Mouse (Mus musculus) neural tube, embryonic 10.5 days (tissue): ENCODE data around the gene Gm4981.
"Not testable (repeated sequence)": the region's sequence is repeated elsewhere in the genome, so short reads cannot be mapped to it uniquely, and the experiment has no call there.

Experiments used
- DNase-seq: peaks from one replicate; pipeline ENCODE4 v3.0.0-alpha.2; 2017; ENCODE audit warnings: low spot score; ENCODE audit errors: extremely low spot score

Gene Gm4981

DNA sequence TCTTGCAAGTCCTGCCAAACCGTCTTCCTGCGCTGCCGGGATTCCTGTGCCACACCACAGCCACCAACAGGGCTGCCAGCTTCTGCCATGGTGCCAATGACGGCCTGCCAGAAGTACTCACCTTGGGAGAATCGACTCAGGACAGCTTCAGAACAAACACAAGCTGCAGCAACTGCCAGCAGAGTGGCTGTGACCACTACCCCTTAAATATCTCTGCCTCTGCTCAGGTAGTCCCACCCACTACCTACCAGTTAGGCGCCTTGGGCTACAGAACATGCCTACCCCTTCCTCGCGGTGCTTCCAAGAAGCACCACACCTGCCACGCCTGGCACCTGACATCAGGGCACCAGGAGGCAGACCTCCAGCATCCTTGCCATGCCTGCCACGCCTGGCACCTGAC lies at the start of gene Gm4981:
Gene Gm4981, minus strand, starts transcription at position 89 of the 400 bp plus-strand sequence.
- no peak for DNase-seq

DNA sequence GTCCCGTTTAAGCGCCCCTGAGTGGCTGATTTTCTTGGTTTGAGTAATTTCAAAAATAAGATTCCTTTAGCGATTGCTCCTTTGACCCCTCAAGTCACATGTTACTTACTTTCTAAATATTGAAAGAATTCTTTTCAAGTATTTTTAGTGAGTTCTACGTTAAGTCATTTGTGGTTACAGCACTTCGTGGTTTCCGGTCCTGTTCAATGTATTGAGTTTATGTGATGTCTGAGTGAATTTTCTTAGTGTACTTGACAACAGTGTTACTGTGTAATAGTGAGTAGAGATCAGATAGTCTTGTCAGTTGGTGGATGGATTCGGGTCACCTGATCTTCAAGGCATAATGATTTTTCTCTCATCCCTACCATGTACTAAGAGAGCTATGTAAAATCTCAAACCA lies 45.7 kb upstream of the Gm4981 start:
- no peak for DNase-seq

DNA sequence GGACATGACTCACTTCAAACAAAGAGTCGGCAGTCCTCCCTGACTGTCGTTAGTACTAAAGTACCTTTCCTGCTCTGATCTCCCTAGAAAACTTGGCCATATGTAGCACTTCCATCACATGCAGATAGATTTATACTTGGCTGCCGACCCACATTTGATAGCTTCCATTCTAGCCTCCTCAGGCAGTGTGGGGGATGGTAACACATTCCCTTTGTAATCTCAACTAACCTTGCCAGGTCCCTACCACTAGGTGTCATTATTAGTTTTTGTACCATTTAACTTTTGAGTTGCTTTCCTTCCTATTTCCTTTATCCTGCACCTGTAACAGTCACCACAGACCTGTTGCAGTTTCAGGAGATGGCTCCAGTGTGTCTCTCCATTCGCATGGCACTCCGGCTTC lies 22.0 kb upstream of the Gm4981 start:
- no peak for DNase-seq

DNA sequence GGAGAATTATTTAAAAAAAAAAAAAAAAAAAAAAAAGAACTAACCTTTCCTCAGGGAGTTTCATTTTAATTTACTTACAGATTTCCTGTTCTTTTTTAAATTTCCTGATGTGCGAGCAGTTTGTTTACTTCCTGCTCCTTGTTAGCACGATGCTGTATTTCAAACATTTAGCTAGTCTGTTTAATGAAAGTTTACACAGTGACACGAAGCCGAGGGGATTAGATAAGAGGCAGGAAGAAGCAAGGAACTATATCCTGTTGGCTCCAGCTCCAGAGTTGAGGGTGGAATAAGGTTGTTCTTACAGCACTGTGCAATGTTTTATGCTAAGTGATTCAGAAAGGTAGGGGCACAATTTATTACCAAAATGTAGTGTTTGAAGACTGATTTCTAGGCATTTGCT lies 19.5 kb upstream of the Gm4981 start:
- no peak for DNase-seq

DNA sequence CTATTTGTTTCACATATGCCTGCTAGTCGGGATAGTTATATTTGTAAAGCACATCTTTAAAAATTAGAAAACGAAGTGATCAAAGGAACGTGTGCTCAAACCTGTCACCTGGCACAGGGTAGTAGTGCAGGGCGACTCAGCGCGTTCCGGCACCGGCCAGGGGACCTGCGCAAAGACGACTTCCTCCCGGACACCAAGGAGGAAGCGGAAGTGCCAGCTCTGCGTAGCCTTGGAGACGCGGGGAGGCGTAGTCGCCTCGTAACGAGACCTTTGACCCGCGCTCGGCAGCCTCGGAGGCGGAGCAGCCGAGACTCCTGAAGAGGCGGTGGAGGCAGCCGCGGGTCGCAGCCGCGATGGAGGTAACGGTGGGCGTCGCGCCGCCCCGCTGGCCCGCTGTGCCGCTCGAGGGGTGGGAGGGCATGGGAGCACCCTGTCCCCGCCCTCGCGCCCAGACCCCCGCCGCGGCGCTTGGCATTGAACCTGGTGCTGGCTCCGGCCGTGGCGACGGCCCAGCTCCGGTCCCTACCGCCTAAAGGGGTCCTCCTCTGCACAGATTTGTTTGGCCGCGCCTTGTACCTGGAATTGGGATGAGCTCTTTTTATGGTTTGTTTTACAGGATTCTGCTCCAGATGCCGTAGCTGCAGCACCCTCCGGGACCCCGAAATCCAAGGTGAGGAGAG lies 18.9 kb upstream of the Gm4981 start, which contains the start of gene Gcc2:
Gene Gcc2, plus strand, starts transcription at position 285 of the 680 bp plus-strand sequence.
- peak; percentile 93 for DNase-seq

DNA sequence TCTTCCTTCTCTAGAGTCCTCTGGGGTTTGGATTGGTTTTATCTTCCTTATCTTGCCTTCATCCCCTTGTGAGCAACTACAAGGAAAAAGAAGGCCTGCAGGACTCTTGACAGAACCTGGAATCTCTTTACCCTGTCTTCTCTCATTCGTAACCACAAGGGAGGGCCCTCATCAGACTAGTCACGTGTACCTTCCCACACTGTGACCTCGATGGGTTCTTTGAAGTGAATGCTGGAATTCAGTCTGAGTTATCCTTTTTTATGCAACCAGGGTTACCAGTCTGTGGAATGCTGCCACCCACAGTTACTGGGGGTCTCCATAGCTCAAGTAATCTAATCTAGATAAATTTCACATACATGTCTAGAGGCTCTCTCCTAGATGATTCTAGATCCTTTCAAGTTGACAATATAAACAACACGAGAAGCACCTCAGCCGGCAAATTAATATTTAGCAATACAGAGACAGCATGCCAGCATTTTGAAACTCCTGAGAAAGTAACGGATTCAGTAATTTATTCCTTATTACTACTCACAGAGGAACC lies 18.2 kb upstream of the Gm4981 start:
- no peak for DNase-seq

DNA sequence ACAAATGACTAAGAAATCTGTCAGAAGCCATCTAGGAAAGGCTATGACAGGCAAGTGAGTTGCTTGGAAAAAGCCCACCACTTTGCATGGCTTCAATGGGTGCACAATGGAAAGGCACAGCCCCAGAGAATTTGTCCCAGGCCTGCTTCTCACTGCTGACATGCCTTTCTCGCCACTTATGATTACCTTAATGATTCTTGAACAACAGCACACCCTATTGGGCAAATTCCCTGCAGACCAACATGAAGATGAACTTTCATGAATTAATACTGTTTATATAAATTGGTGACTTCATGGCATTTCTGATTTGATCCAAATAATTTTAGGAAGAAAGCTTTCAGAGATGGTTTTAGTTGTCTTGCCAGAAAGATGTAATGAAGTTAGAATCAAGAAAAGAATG lies 13.0 kb upstream of the Gm4981 start:
- no peak for DNase-seq

DNA sequence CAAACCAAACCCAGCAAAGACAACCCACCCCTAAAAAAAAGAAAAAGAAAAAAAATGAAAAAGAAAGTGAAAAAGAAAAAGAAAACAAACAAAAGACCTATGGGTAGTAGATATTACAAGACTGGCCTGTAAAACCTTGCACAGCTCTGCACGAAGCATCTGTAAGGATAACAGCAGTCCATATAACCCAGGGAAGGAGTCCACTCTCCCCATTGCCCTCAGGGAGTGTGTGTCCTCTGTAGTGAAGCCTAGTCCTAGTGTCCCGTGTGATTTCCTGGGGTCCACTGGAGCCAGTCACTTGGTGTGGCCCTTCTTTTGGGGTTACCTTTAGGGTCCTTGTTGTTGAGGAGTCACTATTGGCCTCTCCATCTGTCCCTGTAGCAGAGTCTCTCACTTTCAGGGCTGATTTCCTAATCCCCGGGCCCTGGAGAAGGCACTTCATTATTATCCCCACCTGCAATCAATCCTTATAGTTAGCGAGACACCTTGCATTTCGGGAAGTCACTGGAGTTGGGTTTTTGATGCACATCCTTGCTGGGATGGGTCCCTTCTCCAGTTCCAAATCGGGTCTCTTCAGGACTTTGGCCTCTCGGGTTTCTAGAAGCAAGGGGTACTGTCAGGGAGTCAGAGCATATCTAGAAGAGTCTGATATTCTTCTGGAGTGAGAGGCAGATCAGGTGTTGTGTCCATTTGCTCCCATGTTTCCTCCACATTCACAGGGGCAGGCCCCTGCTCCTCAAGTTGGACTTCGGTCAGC lies 2.7 kb upstream of the Gm4981 start:
- DNase-seq: peak; percentile 53

DNA sequence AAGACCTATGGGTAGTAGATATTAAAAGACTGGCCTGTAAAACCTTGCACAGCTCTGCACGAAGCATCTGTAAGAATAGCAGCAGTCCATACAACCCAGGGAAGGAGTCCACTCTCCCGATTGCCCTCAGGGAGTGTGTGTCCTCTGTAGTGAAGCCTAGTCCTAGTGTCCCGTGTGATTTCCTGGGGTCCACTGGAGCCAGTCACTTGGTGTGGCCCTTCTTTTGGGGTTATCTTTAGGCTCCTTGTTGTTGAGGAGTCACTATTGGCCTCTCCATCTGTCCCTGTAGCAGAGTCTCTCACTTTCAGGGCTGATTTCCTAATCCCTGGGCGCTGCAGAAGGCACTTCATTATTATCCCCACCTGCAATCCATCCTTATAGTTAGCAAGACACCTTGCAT lies 1.5 kb downstream of the Gm4981 start:
- not testable (repeated sequence) for DNase-seq

DNA sequence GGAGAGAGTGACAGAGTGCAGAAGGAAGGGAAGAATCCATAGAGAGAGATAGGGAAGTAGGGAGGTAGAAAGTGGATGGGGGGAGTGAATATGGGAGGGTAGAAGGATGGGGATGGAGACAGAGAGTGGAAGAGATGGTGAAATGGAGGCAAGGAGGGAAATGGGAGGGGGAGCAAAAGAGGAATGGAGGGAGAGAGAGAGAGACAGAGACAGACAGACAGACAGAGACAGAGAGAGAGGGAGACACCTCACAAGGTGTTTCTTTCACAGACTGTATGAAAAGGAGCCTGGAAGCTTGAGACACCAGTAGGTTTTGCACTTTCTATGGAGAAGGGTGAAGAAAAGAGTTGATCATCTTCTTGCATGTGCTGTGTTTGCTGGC lies 2.8 kb downstream of the Gm4981 start:
- not testable (repeated sequence) for DNase-seq

DNA sequence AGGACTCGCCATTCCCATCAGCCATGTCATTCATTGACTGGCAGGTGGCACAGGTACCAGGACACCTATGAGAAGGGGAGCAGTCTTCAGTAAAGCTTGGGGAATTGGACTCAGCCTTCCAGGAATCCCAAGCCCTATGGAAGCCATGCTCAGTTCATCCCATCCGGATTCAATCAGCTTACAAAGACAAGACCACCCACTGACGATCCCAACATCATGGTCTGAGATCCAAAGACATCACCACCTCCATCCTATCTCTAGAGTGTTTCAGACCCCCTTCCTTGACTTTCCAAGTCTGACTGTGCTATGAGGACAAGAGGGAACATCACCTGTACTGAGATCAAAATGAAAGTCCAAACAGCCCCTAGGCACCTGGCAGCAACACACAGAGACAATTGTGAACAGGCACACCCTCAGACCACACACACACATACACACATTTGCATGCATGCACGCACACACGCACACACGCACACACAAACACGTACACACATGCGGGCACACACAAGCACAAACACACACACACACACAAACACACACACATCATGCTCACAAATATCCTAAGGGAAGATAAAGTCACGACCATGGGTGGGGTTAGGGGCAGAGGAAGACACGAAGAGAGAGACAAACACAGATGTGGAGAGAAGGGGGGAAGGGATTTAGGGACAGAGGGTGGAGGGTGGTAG lies 3.3 kb downstream of the Gm4981 start:
- not testable (repeated sequence) for DNase-seq

DNA sequence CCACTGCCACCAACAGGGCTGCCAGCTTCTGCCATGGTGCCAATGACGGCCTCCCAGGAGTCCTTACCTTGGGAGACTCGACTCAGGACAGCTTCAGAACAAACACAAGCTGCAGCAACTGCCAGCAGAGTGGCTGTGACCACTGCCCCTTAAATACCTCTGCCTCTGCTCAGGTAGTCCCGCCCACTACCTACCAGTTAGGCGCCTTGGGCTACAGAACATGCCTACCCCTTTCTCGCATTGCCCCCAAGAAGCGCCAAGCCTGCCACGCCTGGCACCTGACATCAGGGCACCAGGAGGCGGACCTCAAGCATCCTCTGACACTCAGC lies 3.9 kb downstream of the Gm4981 start, which contains the start of gene Duxf3:
Gene Duxf3, minus strand, starts transcription at position 35 of the 329 bp plus-strand sequence.
- not testable (repeated sequence) for DNase-seq

DNA sequence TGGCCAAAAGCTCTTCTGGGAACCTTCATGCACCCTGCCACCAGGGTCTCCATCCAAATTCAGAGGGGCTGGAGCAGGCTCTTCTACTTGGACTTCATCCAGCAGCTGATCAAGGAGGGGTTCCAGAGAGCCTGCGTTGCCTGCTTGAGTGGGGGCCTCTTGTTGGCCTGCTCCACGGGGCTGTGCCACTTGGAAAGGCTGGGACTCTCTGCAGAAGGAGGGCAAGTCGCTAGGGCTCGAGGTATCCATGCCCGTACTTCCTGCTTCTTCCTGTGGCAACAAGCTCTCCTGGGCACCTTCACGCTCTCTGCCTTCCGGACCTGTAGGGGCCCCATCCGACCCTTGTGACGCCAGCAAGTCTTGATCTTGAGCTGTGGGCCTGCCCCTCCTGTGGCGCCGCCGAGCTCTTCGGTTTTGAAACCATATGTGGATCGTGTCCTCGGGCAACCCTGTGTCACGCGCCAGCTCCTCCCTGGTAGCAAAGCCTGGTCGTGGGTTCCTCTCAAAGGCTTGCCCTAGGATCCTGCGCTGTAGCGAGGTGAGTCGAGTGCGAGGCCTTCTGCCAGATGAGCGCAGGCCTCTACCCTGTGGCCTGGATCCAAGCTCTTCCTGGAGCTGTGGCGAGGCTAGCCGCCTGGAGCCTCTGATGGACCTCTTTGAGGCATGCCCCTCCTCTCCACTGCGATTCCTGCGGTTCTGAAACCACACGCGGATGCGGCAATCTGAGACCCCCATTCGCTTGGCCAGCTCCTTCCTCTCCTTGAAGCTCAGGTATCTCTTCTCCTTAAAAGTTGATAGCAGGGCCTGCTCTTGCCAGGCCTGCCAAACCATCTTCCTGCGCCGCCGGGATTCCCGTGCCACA lies 4.5 kb downstream of the Gm4981 start:
- peak; percentile 70 for DNase-seq

DNA sequence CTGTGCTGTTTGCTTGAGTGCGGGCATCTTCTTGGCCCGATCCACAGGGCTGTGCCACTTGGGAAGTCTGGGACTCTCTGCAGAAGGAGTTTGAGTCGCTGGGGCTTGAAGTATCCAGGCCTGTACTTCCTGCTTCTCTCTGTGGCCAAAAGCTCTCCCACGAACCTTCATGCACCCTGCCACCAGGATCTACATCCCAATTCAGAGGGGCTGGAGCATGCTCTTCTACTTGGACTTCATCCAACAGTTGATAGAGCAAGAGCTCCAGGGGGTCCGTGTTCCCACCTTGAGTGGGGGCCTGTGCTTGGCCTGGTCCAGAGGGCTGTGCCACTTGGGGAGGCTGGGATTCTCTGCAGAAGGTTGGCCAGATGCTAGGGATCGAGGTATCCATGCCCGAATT lies 5.4 kb downstream of the Gm4981 start:
- not testable (repeated sequence) for DNase-seq

DNA sequence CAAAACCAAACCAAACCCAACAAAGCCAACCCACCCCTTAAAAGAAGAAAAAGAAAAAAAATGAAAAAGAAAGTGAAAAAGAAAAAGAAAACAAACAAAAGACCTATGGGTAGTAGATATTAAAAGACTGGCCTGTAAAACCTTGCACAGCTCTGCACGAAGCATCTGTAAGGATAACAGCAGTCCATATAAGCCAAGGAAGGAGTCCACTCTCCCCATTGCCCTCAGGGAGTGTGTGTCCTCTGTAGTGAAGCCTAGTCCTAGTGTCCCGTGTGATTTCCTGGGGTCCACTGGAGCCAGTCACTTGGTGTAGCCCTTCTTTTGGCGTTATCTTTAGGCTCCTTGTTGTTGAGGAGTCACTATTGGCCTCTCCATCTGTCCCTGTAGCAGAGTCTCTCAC lies 6.5 kb downstream of the Gm4981 start:
- DNase-seq: not testable (repeated sequence)

DNA sequence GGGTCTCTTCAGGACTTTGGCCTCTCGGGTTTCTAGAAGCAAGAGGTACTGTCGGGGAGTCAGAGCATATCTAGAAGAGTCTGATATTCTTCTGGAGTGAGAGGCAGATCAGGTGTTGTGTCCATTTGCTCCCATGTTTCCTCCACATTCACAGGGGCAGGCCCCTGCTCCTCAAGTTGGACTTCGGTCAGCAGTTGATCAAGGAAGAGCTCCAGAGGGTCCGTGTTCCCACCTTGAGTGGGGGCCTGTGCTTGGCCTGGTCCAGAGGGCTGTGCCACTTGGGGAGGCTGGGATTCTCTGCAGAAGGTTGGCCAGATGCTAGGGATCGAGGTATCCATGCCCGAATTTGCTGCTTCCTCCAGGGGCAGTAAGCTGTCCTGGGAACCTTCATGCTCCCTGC lies 8.7 kb downstream of the Gm4981 start:
- DNase-seq: not testable (repeated sequence)

DNA sequence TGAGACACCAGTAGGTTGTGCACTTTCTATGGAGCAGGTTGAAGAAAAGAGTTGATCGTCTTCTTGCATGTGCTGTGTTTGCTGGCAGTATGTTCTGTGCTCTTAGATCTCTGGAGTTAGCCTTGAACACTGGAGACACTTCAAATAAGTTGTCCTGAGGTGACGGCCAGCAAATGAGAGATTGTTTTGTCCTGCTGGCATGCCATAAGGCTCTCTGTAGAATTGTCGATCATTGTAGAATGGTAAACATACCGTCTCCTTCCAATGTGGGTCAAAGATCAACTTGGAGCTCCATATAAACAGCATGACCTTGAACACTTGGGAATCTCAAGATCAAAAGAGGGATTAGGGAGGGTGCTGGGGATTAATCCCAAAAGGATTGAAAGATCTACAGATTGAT lies 10.1 kb downstream of the Gm4981 start:
- DNase-seq: peak; percentile 42

DNA sequence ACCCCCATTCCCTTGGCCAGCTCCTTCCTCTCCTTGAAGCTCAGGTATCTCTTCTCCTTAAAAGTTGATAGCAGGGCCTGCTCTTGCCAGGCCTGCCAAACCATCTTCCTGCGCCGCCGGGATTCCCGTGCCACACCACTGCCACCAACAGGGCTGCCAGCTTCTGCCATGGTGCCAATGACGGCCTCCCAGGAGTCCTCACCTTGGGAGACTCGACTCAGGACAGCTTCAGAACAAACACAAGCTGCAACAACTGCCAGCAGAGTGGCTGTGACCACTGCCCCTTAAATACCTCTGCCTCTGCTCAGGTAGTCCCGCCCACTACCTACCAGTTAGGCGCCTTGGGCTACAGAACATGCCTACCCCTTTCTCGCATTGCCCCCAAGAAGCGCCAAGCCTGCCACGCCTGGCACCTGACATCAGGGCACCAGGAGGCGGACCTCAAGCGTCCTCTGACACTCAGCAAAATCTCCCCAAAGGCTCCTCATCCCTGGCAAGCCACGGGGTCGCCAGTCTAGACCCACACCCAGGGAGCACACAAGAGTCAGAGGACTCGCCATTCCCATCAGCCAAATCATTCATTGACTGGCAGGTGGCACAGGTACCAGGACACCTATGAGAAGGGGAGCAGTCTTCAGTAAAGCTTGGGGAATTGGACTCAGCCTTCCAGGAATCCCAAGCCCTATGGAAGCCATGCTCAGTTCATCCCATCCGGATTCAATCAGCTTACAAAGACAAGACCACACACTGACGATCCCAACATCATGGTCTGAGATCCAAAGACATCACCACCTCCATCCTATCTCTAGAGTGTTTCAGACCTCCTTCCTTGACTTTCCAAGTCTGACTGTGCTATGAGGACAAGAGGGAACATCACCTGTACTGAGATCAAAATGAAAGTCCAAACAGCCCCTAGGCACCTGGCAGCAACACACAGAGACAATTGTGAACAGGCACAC lies 11.4 kb downstream of the Gm4981 start, which contains the start of gene AW822073:
Gene AW822073, minus strand, starts transcription at position 104 of the 959 bp plus-strand sequence.
- DNase-seq: not testable (repeated sequence)

DNA sequence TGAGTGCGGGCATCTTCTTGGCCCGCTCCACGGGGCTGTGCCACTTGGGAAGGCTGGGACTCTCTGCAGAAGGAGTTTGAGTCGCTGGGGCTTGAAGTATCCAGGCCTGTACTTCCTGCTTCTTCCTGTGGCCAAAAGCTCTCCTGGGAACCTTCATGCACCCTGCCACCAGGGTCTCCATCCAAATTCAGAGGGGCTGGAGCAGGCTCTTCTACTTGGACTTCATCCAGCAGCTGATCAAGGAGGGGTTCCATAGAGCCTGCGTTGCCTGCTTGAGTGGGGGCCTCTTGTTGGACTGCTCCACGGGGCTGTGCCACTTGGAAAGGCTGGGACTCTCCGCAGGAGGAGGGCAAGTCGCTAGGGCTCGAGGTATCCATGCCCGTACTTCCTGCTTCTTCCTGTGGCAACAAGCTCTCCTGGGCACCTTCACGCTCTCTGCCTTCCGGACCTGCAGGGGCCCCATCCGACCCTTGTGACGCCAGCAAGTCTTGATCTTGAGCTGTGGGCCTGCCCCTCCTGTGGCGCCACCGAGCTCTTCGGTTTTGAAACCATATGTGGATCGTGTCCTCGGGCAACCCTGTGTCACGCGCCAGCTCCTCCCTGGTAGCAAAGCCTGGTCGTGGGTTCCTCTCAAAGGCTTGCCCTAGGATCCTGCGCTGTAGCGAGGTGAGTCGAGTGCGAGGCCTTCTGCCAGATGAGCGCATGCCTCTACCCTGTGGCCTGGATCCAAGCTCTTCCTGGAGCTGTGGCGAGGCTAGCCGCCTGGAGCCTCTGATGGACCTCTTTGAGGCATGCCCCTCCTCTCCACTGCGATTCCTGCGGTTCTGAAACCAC lies 12.3 kb downstream of the Gm4981 start:
- peak; percentile 38 for DNase-seq
